Mouse (Mus musculus) spleen, adult 2 months (tissue): Measurements from ENCODE around the gene Crybg2.

Experiments
- CTCF ChIP-seq: fragments of 200-500 bp; IDR thresholded peaks from 2 replicates; pipeline ENCODE4 v1.5.1; 2011; ENCODE audit warnings: mild to moderate bottlenecking, inconsistent platforms; ENCODE audit not compliant: insufficient read depth, insufficient read length, insufficient replicate concordance; ENCODE audit errors: extremely low read depth
- POLR2A ChIP-seq: fragments of 200-500 bp; IDR thresholded peaks from 2 replicates; pipeline ENCODE4 v1.6.1; 2011; ENCODE audit warnings: low read depth, low read length, inconsistent platforms

GRCm38 (mm10) chr4:134019210-134019609 is 41.4 kb upstream of the Crybg2 start:
- TF ChIP-seq CTCF (no peak), POLR2A (no peak)
